Mouse (Mus musculus) left cerebral cortex, adult 8-10 months (tissue): ENCODE measurements around the gene Lrrc8d. TPM values are rescaled to one million over a fixed set of nuclear protein-coding genes. Genes with fewer than 3 reads are reported as not detected.

Experiments
- DNase-seq, 2 experiments: peaks; one replicate each; pipeline ENCODE4 v3.0.0; 2022; ENCODE audit warnings: low spot score in 2 of 2
- total RNA-seq, 4 experiments: library from RNA; stranded (reverse); gene quantifications; 2 replicates each; pipeline ENCODE4 v1.2.4; 2022

The Lrrc8d gene
- total RNA-seq, 4 experiments from 2014 or later: 39.2 to 45.4 (median 42.1) TPM

GRCm38 (mm10) chr5:105764369-105764768 lies 64.6 kb downstream of the Lrrc8d start:
- peak in 1 of 2 experiments; percentile 32 for DNase-seq

- DNase-seq: no peak
Measured at GRCm38 (mm10) chr5:105765386-105765785, 65.6 kb downstream of the Lrrc8d start.

- DNase-seq: no peak
Measured at GRCm38 (mm10) chr5:105776368-105776767, 76.6 kb downstream of the Lrrc8d start.

GRCm38 (mm10) chr5:105776978-105777593 lies 77.3 kb downstream of the Lrrc8d start:
- no peak for DNase-seq

- DNase-seq: no peak
Measured at GRCm38 (mm10) chr5:105777645-105778044, 77.9 kb downstream of the Lrrc8d start.

- DNase-seq: no peak
Measured at GRCm38 (mm10) chr5:105778189-105778588, 78.4 kb downstream of the Lrrc8d start.

GRCm38 (mm10) chr5:105778723-105779122 lies 79.0 kb downstream of the Lrrc8d start:
- no peak for DNase-seq

GRCm38 (mm10) chr5:105779331-105779730 lies 79.6 kb downstream of the Lrrc8d start:
- no peak for DNase-seq

GRCm38 (mm10) chr5:105783848-105784247 lies 84.1 kb downstream of the Lrrc8d start:
- no peak for DNase-seq

- no peak for DNase-seq
Measured at GRCm38 (mm10) chr5:105784724-105785123, 85.0 kb downstream of the Lrrc8d start.

- no peak for DNase-seq
Measured at GRCm38 (mm10) chr5:105787577-105787976, 87.8 kb downstream of the Lrrc8d start.

- DNase-seq: no peak
Measured at GRCm38 (mm10) chr5:105789801-105790200, 90.0 kb downstream of the Lrrc8d start.

GRCm38 (mm10) chr5:105792331-105792801 lies 92.6 kb downstream of the Lrrc8d start:
- DNase-seq: no peak

- no peak for DNase-seq
Measured at GRCm38 (mm10) chr5:105792853-105793547, 93.2 kb downstream of the Lrrc8d start.

GRCm38 (mm10) chr5:105793548-105793940 lies 93.8 kb downstream of the Lrrc8d start:
- DNase-seq: no peak

- no peak for DNase-seq
Measured at GRCm38 (mm10) chr5:105798421-105798820, 98.7 kb downstream of the Lrrc8d start.

- no peak for DNase-seq
Measured at GRCm38 (mm10) chr5:105799850-105800635, 100.3 kb downstream of the Lrrc8d start.

GRCm38 (mm10) chr5:105801031-105801529 lies 101.3 kb downstream of the Lrrc8d start:
- no peak for DNase-seq

GRCm38 (mm10) chr5:105805955-105806354 lies 106.2 kb downstream of the Lrrc8d start:
- DNase-seq: no peak

- no peak for DNase-seq
Measured at GRCm38 (mm10) chr5:105807461-105807860, 107.7 kb downstream of the Lrrc8d start.

- no peak for DNase-seq
Measured at GRCm38 (mm10) chr5:105809056-105809455, 109.3 kb downstream of the Lrrc8d start.

- no peak for DNase-seq
Measured at GRCm38 (mm10) chr5:105813036-105813435, 113.3 kb downstream of the Lrrc8d start.
